Mouse (Mus musculus) heart, postnatal 0 days (tissue): ENCODE measurements around the gene Cdk14. TPM values are rescaled to one million over a fixed set of nuclear protein-coding genes. Genes with fewer than 3 reads are reported as not detected.

Source experiments
- ATAC-seq: fragments of 200-750 bp; cut with Nextera tagmentation; 2 replicates; pipeline ENCODE4 v1.8.0; 2017; ENCODE audit warnings: low read depth, moderate number of reproducible peaks, moderate library complexity; ENCODE audit not compliant: insufficient read depth
- DNase-seq: peaks from one replicate; pipeline ENCODE4 v3.0.0-alpha.2; 2016; ENCODE audit warnings: low spot score
- H3K27ac ChIP-seq: fragments of 300-500 bp; sonication (generic); 2 replicates; pipeline ENCODE4 v1.5.1; 2014; ENCODE audit warnings: low read depth, mild to moderate bottlenecking
- H3K27me3 ChIP-seq: fragments of 300-500 bp; sonication (generic); 2 replicates; pipeline ENCODE4 v1.6.1; 2014; ENCODE audit warnings: low read length, mixed read lengths; ENCODE audit not compliant: control insufficient read depth, insufficient read depth
- H3K36me3 ChIP-seq: fragments of 300-500 bp; sonication (generic); replicated peaks from 2 replicates; pipeline ENCODE4 v1.6.1; 2014; ENCODE audit warnings: low read length, mixed read lengths; ENCODE audit not compliant: control insufficient read depth, insufficient read depth
- H3K4me1 ChIP-seq: fragments of 300-500 bp; sonication (generic); 2 replicates; pipeline ENCODE4 v1.6.1; 2014; ENCODE audit warnings: antibody characterized with exemption; ENCODE audit not compliant: control insufficient read depth, insufficient read depth
- H3K4me2 ChIP-seq: fragments of 300-500 bp; sonication (generic); 2 replicates; pipeline ENCODE4 v1.6.1; 2014; ENCODE audit warnings: low read depth, mild to moderate bottlenecking, low read length, moderate library complexity
- H3K4me3 ChIP-seq: fragments of 300-500 bp; sonication (generic); 2 replicates; pipeline ENCODE4 v1.5.1; 2014; ENCODE audit warnings: low read depth, low read length
- H3K9ac ChIP-seq: fragments of 300-500 bp; sonication (generic); replicated peaks from 2 replicates; pipeline ENCODE4 v1.6.1; 2014; ENCODE audit warnings: low read depth, low read length, mixed read lengths
- H3K9me3 ChIP-seq: fragments of 300-500 bp; sonication (generic); replicated peaks from 2 replicates; pipeline ENCODE4 v1.6.1; 2016; ENCODE audit warnings: low read length; ENCODE audit not compliant: control insufficient read depth
- CTCF ChIP-seq: IDR thresholded peaks from 2 replicates; pipeline ENCODE4 v1.5.1; 2016; ENCODE audit warnings: antibody characterized with exemption, control low read depth, low read depth
- EP300 ChIP-seq: IDR thresholded peaks from 2 replicates; pipeline ENCODE4 v1.6.1; 2016; ENCODE audit warnings: antibody characterized with exemption, low read depth
- WGBS: fragments of 180-500 bp; shearing (Covaris S2); extraction: QIAGEN DNeasy Blood & Tissue Kit; methylation state at CpG from one replicate; pipeline ENCODE4 v1.1.7; 2014; 5-methylcytosine and 5-hydroxymethylcytosine counted together
- polyA plus RNA-seq: library from polyadenylated mRNA; unstranded; fragments of >200 nt; fragmentation: Nextera tagmentation; extraction: Ambion mirVana; gene quantifications from 2 replicates; pipeline ENCODE4 v1.2.1, GENCODE M21; 2015
- total RNA-seq: library from RNA; depleted of rRNA; stranded (reverse); fragments of >200 nt; gene quantifications from 2 replicates; pipeline ENCODE4 v1.2.3, GENCODE M21; 2014; ENCODE audit warnings: low replicate concordance

Gene Cdk14
- total and polyA plus RNA-seq, 2 experiments from 2014 or later: 5.8 to 17.5 TPM

DNA sequence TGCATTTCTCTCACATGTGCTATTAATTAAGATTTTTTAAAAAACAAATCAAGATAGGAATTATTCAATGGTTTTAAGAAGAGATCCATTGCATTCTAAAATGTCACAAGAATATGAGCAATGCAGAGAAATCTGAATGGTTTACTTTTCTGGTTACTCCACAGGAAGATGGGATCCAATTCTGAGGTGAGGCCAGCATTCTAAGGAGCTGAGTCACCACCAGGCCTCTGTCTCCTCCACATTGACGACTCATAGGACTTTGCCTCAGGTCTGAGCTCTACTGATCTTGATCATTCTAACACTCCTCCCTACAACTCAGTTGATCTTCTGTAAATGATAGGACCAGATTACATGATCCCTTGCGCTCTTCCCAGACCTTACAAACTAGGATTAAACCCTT is 239.4 kb downstream of the Cdk14 start:
- Histone ChIP-seq H3K4me2 (no peak overlapping the region), H3K27me3 (no peaks in the 10 kb centered on the region), H3K4me3 (no peak overlapping the region), H3K9me3 (no peaks in the 10 kb centered on the region), H3K36me3 (no peaks in the 10 kb centered on the region), H3K9ac (no peak overlapping the region), H3K27ac (no peak overlapping the region), H3K4me1 (peaks cover 6% of the 10 kb centered on the region; the same call in 1 of the 2 replicates)
- ATAC-seq (no peak), DNase-seq (no peak)
- 68% methylated on average over 2 of the region's 2 CpGs for WGBS
- TF ChIP-seq CTCF (no peak), EP300 (no peak)

DNA sequence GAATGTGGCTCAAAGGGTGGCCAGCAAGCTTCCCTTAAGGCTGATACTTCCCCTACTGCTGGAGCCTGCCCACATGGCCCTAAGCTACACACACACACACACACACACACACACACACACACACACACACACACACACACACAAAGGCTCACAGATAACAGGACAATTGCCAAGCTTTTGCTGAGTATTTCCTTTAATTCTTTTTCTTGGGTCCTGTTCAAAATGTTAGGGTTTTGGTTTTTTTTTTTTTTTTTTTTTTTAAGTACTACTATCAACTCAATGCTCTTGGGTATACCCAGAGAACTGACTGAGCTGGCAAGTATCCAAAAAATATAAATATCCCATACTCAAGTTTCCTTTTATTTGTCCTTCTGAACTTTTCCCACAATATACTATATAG is 239.8 kb downstream of the Cdk14 start:
- DNase-seq: peak; percentile 25
- Histone ChIP-seq H3K36me3 (no peaks in the 10 kb centered on the region), H3K9ac (no peak overlapping the region), H3K9me3 (no peaks in the 10 kb centered on the region), H3K27me3 (no peaks in the 10 kb centered on the region), H3K27ac (0 out of 2 replicates have a peak overlapping the region, but pooled peaks have one; percentile 4), H3K4me1 (peaks cover 6% of the 10 kb centered on the region; the same call in 1 of the 2 replicates), H3K4me3 (no peak overlapping the region), H3K4me2 (no peak overlapping the region)
- ATAC-seq: peak; percentile 58
- TF ChIP-seq EP300 (0 out of 2 replicates have a peak, but pooled peaks have one; percentile 48), CTCF (no peak)

DNA sequence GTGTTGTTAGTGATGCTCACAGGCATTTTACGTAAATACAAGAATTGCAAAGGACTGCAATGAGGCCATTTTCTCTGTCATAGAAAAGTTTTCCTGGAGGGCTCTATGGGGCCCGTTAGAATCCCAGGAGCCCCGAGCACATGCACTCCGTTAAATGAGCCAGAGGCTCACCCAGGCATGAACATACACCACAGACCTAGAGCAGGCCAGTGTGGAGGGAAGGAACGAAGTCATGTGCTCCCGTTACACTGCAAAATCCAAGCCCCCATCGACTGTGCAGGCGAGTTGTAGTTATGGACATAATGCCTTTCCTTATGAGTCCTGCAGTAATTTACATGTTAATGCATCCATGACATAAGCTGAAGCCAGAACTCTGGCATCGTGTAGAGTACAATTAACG is 244.1 kb downstream of the Cdk14 start:
- no peak overlapping the region for H3K4me3 ChIP-seq
- WGBS: 92% methylated on average over 10 of the region's 10 CpGs
- no peaks in the 10 kb centered on the region for H3K36me3 ChIP-seq
- H3K27ac ChIP-seq: no peak overlapping the region
- H3K4me2 ChIP-seq: no peak overlapping the region
- no peak for TF ChIP-seq CTCF
- no peak for TF ChIP-seq EP300
- ATAC-seq: no peak
- H3K4me1 ChIP-seq: peaks cover 4% of the 10 kb centered on the region; the same call in 1 of the 2 replicates
- H3K9ac ChIP-seq: no peak overlapping the region
- no peaks in the 10 kb centered on the region for H3K9me3 ChIP-seq
- no peaks in the 10 kb centered on the region for H3K27me3 ChIP-seq
- DNase-seq: no peak

DNA sequence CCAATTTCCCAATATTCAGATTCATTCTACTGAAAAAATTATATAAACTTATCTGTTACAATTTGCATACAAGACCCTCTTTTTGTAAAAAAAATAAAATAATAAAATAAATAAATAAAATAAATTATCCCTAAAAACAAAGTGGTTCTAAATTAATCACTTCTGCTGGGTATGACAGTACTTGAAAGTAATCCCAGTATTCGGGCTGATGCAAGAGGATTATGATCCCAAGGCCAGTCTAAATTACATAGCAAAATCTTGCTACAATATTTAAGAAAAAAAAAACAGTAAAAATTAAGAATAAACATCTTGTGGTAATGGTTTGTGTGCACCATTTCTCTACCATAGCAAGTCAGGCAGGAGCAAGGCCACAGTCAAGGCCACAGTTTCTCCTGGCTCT is 244.5 kb downstream of the Cdk14 start:
- no peak overlapping the region for H3K27ac ChIP-seq
- ATAC-seq (no peak), DNase-seq (no peak)
- WGBS: 90% methylated on average over 1 of the region's 1 CpGs
- no peak overlapping the region for H3K4me3 ChIP-seq
- TF ChIP-seq CTCF: no peak
- no peak for TF ChIP-seq EP300
- H3K9me3 ChIP-seq: no peaks in the 10 kb centered on the region
- no peak overlapping the region for H3K9ac ChIP-seq
- H3K4me2 ChIP-seq: no peak overlapping the region
- H3K27me3 ChIP-seq: no peaks in the 10 kb centered on the region
- H3K4me1 ChIP-seq: no peaks in the 10 kb centered on the region
- H3K36me3 ChIP-seq: no peaks in the 10 kb centered on the region

DNA sequence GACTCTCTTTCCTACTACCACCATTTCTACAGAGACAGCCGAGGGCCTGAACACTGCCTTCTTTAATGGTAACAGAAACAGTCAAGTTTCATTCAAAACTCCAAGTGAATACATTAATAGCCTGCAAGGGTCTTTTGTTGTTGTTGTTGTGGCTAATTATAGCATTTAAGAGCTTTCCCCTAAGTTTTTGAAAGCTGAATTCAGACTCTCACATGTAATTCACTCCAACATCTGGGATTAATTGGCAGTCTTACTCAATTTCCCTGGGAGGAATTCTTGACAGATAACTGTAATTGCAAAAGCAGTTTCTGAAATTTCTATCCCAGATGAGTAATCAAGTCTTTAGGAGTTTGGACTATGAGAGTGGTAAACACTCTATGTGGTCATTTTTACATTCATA is 245.0 kb downstream of the Cdk14 start:
- H3K9me3 ChIP-seq: no peaks in the 10 kb centered on the region
- no peaks in the 10 kb centered on the region for H3K27me3 ChIP-seq
- no peak overlapping the region for H3K4me2 ChIP-seq
- no peaks in the 10 kb centered on the region for H3K4me1 ChIP-seq
- DNase-seq (no peak), ATAC-seq (no peak)
- H3K36me3 ChIP-seq: no peaks in the 10 kb centered on the region
- no peak overlapping the region for H3K27ac ChIP-seq
- WGBS: 88% methylated on average over 1 of the region's 1 CpGs
- no peak overlapping the region for H3K4me3 ChIP-seq
- TF ChIP-seq EP300 (no peak), CTCF (no peak)
- no peak overlapping the region for H3K9ac ChIP-seq

DNA sequence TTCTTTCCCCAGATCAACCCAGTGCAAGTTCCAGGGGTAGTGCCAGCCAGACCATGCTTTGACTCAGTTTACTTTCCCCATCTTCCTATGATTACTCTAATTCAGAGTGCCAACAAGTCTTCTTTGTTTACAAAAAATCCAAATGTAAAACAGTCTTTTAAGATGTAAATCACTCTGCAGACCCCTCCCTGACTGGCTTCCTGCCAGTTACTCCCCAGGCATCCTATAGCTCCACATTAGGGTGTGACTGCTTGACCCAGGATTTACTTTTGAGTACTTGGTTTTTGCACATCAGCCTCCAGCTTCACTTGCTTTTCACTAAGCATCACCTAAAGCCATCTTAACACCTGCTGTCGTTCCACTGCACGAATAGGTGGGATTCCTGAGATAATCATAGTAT is 254.0 kb downstream of the Cdk14 start:
- H3K9ac ChIP-seq: no peak overlapping the region
- H3K27ac ChIP-seq: no peak overlapping the region
- no peak overlapping the region for H3K4me2 ChIP-seq
- 53% methylated on average over 2 of the region's 2 CpGs for WGBS
- H3K36me3 ChIP-seq: no peaks in the 10 kb centered on the region
- H3K4me3 ChIP-seq: no peak overlapping the region
- no peaks in the 10 kb centered on the region for H3K9me3 ChIP-seq
- DNase-seq (no peak), ATAC-seq (no peak)
- TF ChIP-seq CTCF: no peak
- no peak for TF ChIP-seq EP300
- H3K4me1 ChIP-seq: no peaks in the 10 kb centered on the region
- no peaks in the 10 kb centered on the region for H3K27me3 ChIP-seq
